Mouse (Mus musculus) layer of hippocampus, adult 9-10 months (tissue): ENCODE measurements around the gene Ormdl3.
A peak's percentile ranks its signal among the peaks of the same experiment; 100 is the strongest.
"Not testable (repeated sequence)": the region's sequence is repeated elsewhere in the genome, so short reads cannot be mapped to it uniquely, and the experiment has no call there.

Source experiments
- DNase-seq: peaks from one replicate; pipeline ENCODE4 v3.0.0; 2022; ENCODE audit warnings: low spot score

Gene Ormdl3

DNA sequence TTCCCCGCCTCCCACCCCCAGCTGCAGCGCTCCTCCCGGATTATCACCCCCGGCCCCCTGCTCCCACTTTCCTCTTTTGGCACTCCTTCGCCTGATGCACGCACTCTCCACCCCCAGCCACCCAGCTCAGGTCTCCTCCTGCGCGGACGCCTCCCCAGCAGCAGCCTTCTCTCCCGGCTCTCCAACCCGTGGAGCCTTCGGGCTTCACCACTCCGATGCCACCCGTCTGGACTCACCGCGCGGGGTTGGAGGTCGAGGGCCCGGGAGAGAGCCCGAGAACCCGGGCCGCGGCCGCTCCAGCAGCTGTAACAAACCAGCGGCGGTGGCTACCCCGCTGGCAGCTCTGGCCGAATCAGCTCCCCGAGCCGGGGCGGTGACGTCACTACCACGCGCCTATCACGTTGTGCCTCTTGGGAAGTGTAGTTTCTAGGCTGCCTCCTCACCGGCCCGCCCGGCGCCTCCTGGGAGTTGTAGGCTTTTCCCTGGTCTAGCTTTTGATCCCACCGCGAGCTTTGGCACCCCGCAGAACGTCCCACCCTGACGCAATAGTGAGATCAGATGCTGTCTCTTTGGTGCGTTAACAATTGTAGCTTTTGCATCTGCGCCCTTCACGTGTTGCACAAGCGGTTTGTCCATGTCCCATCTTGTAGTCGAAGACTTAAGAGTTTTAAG, at the start of gene Ormdl3:
TSS of gene Ormdl3 (minus strand) at position 477 of the 672 bp plus-strand sequence.
- DNase-seq: peak; percentile 91

DNA sequence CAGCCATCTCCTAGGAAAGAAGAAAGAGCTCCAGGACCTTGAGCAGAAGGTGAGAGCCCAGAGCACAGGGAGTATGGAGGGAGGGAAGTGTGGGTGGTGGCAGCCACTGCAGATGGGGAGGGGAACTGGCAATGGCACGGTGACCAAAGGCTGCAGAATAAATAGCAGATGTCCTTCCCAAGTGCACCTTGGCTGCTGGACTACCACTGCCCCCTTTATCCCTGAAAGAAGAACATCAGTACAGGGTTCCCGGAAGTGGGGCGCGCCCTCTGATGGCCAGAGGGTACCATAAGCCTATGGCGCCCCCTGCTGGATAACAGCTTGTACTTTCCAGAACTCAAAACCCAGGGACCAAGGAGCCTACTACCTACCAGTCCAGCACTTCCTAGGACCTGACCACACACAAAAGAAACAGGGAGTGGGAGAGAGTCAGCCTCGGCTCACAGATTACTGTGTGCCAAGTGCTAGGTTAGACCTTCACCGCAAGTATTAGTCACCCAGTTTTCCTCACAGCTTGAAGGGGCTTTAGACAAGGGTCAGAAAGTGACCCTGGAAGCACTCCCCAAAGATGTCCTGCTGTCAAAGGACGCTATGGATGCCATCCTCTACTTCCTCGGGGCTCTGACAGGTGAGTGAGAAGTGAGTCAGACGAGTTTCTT, 48.3 kb upstream of the Ormdl3 start:
- not testable (repeated sequence) for DNase-seq

DNA sequence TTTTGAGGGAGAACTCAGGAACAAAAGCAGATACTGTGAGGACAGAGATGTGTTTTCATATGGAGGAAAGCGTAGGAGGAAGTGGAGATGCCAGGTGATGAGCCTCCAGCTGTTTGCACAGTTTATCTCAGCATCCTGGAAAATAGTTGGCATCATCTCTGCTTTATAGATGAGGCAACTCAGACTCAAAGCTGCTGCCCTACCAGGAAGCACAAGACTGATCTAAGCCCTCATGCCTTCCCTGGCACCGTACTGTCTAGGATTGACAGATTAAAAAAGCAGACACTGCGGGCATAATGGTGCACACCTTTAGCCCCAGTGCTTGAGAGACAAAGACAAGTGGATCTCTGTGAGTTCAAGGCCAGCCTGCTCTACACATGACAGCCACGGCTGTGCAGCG, 43.5 kb upstream of the Ormdl3 start:
- DNase-seq: no peak

DNA sequence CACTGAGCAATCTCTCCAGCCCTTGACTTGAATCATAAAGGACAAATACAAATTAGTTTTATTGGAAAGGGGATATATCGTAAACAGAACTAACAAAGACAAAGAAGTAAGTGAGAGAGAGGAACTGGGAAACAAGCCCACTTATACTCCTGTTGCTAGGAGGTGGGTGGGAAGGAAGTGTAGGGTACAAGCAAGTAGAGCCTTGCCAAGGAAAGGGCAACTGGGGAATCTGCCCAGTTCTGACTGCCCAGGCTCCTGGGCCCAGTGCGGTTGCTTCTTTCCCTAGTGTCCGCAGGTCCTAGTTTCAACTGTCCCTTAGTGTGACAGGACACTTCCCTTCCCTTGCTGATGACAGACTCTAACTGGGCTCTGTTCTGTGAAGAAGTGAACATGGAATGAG, 41.5 kb upstream of the Ormdl3 start:
- DNase-seq: no peak

DNA sequence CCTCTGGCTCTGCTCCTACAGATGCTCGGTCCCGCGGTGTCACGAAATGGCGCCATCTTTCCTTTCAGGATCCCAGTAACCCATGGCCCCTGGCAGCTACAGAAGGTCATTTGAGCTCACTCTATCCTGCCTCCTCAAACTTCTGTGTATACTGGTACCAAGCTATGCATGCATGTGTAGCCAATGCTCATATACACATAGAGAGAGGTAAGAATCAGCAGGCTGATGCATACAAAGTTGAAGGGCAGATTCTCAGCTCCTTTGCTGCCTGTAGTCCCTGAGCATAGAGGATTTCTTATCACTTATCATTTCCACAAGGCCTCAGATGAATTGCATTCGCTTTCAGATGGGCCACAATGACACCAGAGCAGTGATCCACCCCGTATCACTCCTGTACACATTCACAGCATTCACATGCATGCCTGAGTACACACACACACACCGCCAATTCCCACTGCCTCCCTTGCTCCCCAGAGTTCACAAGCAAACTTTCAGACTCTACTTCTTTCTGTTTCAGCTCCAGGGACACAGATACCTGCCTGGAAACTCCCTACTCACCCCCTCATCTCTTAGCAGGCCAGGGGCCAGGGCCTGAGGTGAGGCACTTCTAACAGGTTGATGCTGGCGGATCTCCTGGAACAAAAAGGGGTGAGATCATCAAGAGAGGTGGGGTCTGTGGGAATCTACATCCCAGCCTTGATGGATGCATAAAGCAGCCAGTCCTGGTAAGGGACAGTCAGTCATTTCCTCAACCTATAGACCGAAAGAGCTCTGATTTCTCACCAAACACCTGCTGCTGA, 38.6 kb upstream of the Ormdl3 start, which contains the start of the genes Gm12355 and Gsdma3:
TSS of gene Gm12355 (minus strand) at position 51 of the 800 bp plus-strand sequence.
TSS of gene Gsdma3 (plus strand) at position 750 of the 800 bp plus-strand sequence.
- DNase-seq: no peak

DNA sequence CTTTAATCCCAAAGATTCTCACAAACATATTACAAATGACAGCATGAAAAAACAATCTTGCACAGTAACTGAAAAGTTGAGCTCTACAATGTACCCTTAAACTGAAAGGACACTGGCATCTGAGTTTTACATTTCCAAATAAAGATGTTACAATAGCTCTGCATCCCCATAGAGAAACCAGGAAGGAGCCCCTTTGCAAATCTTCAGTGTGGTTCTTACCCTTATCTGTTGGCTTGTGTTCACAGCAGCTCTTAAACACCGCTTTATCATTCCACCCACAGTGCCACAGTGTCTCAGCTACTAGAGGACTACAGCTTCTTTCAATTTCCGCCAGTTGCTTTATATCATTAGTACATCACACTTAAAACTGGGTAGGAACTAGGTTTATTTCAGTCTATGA, 37.2 kb upstream of the Ormdl3 start:
- not testable (repeated sequence) for DNase-seq

DNA sequence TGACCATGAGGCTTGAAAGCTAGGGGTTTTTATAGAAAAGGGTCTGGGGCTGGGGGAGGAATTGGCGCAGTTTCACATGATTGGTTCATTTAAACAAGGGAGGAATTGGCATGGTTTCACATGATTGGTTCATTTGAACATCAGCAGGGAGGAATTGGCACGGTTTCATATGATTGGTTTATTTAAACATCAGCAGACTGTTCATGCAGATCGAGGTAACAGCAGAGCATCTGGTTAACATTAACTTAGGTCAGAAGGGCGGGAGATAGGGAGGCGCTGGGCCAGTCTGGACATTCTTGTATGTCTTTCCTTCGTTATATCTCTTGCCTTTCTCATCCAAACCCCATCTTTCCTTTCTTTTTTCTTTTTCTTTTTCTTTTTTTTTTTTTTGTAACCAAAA, 36.8 kb upstream of the Ormdl3 start:
- not testable (repeated sequence) for DNase-seq

DNA sequence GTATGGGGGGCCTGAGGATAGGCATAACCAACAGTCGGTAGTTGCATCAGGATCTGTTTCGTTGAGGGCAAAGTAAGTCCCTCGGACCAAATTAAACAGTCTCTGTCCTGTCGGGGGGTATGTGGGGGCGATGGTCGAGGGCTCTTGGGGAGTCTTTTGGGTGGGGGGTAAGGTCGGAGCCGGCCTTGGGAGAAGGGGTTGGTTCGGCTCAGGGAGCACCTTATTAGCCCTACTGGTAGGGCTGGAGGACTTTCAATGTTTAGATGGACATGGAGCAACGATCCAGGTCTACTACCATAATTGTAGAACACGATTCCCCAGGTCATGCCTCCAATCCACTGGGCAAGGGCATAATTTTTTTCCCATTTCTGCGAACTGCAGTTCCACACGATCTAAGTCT, 33.6 kb upstream of the Ormdl3 start:
- no peak for DNase-seq

DNA sequence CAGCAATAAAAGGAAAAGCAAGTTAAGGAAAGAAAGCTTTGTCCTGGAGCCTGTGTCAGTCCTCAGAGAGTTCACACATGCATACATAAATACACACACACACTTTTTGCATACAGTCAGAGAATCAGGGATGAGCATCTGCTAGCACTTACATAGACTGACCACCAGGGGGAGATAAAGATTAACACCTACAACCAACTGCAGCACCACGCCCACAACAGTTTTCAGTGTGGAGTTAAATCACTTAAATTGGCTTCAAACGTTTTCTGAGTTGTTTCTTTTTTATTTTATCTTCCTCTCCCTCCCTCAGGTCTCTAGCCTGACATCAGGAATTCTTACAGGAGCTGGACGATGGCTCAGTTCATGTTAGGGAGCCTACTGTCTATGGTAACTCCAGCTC, 19.6 kb upstream of the Ormdl3 start:
- DNase-seq: peak; percentile 43

DNA sequence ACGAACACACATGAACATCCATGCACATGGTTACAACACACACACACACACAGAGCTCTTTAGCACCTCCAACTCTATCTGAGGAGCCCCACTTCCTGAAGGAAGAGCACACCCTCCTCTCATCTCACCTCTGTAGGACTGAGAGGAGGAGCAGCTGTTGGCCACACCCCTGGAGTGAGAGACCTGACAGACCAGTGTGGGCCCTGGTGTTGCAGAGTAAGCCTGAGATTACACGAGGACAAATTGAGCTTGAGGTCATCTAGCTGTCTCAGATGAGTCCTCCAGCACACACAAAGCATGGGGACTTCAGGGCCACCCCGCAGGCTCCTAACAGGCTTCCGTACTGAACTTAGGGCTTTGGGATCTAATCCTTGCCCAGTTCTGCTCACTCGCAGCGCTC, 17.7 kb upstream of the Ormdl3 start:
- not testable (repeated sequence) for DNase-seq

DNA sequence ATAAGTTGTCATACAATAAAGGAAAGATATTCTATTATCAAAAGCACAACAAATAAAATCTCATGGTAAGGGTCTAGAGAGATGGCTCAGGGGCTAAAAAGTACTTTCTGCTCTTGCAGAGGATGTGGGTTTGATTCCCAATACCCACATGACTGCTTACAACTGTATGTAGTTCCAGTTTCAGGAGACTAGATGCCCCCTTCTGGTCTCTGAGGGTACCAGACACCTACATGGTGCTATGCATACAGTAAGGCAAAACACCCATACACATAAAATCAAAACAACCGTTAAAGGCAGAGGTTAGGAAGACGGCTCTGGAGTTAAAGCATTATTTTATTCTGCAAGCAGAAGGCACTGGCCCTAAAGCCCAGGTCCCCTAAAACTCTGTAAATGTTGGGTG, 16.8 kb upstream of the Ormdl3 start:
- DNase-seq: no peak

DNA sequence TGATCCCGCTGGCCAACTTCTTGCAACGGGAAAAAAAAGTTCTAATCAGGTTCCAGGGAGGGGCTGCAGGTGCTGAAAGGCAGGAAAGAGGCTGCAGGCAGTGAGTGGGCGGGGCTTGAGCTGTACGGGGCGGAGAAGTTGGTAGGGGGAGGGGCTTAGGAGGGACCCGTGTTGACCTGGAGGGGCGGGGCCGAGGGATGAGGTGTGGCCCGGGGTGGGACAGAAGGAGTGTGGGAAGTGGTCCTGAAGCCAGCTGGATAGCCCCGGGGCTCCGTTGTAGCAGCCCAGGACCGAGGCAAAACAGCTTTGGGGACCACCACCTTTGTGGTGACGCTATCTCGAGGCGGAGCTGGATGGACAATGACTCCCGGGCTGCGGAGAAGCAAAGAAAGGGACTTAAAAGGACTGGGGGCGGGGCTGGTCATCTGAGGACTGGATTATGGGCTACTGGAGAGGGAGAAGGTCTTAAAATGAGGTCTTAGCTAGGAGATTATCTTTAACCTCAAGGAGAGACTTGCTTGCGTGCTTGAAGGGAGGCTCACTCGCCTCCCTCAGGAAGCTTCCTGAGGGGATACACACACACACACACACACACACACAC, 15.0 kb upstream of the Ormdl3 start:
- no peak for DNase-seq

DNA sequence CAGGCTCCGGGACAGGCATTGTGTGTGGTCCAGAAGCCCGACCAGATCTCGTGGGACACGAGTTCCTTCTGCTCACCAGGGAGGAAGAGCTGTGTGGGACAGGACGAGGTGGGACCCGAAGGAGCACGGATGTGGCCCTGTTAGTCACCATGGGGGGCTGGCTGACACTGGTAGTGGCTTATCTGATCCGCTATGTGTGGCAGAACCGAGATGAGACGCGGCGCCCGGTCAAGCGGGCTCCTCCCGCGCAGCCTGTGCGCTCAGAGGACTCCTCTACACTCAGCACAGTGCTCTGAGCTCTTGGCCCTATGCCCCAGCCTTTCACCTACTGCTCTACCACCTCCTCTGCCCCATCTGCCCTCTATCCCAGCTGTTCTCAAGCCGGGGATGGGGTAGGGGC, 12.1 kb upstream of the Ormdl3 start:
- DNase-seq: no peak

DNA sequence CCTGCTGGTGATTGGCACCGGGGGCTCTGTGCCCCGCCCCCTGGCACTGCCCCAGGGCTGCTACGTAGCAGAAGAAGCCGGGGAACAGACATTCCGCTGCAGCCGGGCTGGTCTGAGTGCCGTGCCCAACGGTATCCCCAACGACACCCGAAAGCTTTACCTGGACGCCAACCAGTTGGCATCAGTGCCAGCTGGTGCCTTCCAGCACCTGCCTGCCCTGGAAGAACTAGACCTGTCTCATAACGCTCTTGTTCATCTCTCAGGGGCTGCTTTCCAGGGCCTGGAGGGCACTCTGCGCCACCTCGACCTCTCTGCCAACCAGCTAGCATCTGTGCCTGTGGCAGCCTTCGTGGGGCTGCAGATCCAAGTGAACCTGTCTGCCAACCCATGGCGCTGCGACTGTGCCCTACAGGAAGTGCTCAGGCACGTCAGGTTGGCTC, 11.7 kb upstream of the Ormdl3 start:
- no peak for DNase-seq

DNA sequence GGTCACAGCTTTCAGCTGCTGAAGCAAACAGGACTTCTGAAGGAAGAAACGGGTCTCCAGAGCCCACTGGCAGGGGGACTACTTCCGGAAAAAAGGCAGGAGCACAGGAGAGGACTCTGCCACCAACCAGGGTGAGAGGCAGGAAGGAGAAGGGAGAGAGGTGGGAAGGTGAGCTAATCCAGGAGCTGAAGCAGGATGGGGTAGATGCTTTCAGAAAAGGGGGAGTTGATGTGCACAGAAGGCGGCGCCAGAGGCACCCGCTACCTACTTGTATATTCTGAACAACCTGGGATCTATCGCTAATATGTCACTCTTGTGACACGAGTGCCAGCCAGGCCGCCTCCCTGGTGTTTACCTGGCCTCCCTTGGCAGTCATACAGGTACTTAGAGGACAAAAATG, 10.8 kb upstream of the Ormdl3 start, which contains the start of gene Lrrc3c:
TSS of gene Lrrc3c (plus strand) at position 301 of the 400 bp plus-strand sequence.
- no peak for DNase-seq

DNA sequence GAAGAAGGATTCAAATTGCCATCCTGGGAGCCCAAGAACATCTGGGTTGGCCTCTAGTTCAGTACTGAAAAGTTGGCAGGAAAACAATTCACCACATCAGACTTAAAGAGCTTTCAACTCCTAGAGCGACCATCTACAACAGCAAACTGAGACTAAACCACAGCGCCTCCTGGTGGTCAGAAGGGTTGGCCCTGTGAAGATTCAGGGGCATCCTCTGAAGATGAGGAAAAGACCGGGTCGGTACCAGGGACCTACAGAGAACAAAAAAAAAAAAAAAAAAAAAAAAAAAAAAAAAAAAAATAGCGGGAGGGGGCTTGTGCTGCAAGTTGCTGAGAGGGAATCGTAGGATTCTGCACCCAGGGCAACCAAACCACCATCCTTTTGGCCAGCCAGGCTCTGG, 10.2 kb upstream of the Ormdl3 start:
- no peak for DNase-seq

DNA sequence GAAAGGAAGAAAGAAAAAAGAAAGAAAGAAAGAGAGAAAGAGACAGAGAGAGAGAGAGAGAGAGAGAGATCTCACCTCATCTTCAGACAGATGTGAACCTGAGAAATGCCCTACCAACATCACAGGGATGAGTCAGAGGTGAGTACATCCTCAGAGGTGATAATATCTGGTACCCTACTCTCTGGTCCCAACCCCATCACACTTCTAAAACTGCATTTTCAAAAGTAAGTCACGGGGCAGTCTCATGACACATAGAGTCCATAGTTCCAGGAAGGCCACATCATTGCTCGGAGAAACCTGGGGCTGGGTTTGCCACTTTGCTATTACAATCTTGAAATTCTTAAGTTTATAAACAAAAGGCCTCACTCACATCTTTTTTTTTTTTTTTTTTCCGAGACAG, 8.8 kb upstream of the Ormdl3 start:
- DNase-seq: no peak

DNA sequence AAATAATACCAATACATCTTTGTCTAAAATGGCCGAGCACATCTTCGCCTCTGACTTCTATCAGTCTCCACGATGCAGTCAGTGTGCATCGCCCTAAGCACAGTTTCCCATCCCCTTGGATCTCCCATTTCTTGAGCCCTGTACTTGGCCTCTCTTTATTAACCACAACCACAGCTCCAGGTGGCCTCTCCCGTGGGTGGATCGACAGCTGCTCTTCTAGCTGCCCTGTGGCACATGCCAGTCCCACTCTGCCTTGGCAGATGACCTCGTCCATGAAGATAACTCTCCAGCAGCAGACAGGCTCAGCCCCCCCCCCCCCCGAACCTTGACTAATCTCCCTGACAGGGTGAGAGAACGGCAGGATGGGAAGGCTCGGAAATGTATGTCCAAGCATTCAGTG, 8.3 kb upstream of the Ormdl3 start:
- no peak for DNase-seq

DNA sequence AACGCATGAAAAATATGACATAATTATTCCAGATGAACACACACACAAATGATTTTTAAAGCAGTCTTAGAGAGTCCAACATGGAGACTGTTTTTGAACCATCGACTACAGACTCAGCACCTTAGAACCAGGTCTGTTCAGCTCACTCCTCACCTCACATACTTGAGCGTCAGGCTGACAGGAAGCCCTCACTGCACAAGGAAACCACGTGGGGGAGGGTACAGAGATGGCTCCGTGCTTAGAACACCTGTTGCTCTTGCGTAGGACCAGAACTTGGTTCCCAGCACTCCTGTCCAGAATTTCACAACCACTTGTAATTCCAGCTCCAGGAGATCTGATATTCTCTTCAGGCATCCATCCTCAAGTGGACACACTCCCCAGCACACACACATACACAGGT, 7.9 kb upstream of the Ormdl3 start:
- no peak for DNase-seq

DNA sequence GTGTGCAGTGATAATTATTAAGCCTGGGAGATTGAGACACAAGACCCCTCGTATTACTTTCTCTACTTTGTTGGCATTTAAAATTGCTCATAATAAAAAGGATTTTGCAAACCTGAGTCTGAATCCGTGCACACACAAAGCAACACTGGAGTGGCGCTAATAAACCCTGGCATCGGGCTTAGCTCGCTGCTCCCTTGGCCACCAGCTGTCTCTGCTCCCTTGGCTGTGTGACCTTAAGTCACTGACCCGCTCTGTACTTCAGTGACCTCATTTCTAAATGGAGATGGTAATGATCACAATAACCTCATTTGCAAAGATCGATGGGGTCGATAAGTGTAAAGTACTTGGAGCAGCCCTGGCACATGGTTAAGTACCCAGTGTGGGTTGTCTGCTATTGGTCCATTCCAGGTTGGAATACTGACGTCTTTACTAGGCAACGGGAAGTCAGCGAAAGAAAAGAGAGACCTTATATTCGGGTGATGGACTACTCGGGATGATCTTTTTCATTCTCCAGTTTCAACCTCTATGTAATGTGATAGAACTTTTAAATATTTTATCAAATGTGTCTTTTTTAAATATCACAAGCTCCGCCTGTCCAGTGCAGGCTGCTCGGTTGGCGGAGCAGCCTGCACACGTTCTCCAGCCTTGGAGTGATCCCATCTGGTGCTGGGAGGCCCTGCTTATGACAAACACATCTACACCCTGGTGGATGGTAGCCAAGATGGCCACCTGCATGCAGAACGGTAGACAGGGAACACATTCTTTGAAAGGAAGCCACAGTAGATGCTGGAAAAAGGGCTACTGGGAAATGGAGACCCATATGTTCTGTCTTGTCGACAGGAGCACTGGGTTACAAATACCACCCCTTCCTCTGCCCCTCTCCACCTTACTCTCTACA, 3.6 kb upstream of the Ormdl3 start:
- DNase-seq: no peak

DNA sequence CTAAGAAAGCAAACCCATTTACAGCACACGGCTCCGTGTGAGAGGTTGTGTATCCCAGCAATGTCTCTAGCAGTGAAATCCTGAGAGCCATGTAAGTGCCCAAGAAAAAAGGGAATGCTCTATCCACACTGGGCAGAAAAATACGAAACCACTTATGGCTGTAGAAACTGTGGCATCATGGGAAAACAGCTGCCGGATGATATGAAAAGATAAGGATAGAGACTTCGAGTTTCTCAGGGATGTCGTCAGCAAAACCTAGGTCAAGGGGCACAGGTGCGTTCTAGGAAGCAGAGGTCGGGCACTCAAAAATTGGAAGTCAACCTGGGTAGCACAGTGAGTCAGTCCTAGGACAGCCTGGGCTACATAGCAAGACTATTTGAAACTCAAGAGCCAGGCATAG, 2.1 kb upstream of the Ormdl3 start:
- DNase-seq: no peak
